Mouse (Mus musculus) ovary, adult 18-20 months (tissue): ENCODE data around the gene Stac.

ENCODE experiments used
- DNase-seq: peaks from one replicate; pipeline ENCODE4 v3.0.0; 2022; ENCODE audit warnings: low spot score, mixed read lengths

The Stac gene

GRCm38 (mm10) chr9:111514586-111515473, 175.3 kb downstream of the Stac start:
- no peak for DNase-seq
